Mouse (Mus musculus) intestine, embryonic 16.5 days (tissue): Measurements from ENCODE around the gene Olfr1000. TPM values are rescaled to one million over a fixed set of nuclear protein-coding genes. Genes with fewer than 3 reads are reported as not detected.
"Not testable (repeated sequence)": the region's sequence is repeated elsewhere in the genome, so short reads cannot be mapped to it uniquely, and the experiment has no call there.

Source experiments
- ATAC-seq: fragments of 200-750 bp; cut with Nextera tagmentation; 2 replicates; pipeline ENCODE4 v1.8.0; 2017; ENCODE audit warnings: moderate TSS enrichment, moderate library complexity
- H3K27ac ChIP-seq: fragments of 300-500 bp; sonication (generic); 2 replicates; pipeline ENCODE4 v1.5.1; 2014; ENCODE audit warnings: mild to moderate bottlenecking, low read length
- H3K27me3 ChIP-seq: fragments of 300-500 bp; sonication (generic); replicated peaks from 2 replicates; pipeline ENCODE4 v1.6.1; 2014; ENCODE audit warnings: low read length, control low read depth, mixed read lengths; ENCODE audit not compliant: control insufficient read depth, insufficient read depth
- H3K36me3 ChIP-seq: fragments of 300-500 bp; sonication (generic); 2 replicates; pipeline ENCODE4 v1.6.1; 2014; ENCODE audit warnings: low read length, control low read depth; ENCODE audit not compliant: control insufficient read depth, insufficient read depth
- H3K4me1 ChIP-seq: fragments of 300-500 bp; sonication (generic); 2 replicates; pipeline ENCODE4 v1.6.1; 2014; ENCODE audit warnings: low read length, control low read depth, mixed read lengths; ENCODE audit not compliant: control insufficient read depth, insufficient read depth
- H3K4me2 ChIP-seq: fragments of 300-500 bp; sonication (generic); 2 replicates; pipeline ENCODE4 v1.6.1; 2014; ENCODE audit warnings: low read depth, low read length, control low read depth
- H3K4me3 ChIP-seq: fragments of 300-500 bp; sonication (generic); 2 replicates; pipeline ENCODE4 v1.5.1; 2014; ENCODE audit warnings: mild to moderate bottlenecking, low read length
- H3K9ac ChIP-seq: fragments of 300-500 bp; sonication (generic); 2 replicates; pipeline ENCODE4 v1.6.1; 2014; ENCODE audit warnings: low read depth, low read length
- H3K9me3 ChIP-seq: fragments of 300-500 bp; sonication (generic); 2 replicates; pipeline ENCODE4 v1.6.1; 2016; ENCODE audit warnings: low read length, control low read depth; ENCODE audit not compliant: control insufficient read depth
- WGBS: fragments of 180-500 bp; shearing (Covaris S2); extraction: QIAGEN DNeasy Blood & Tissue Kit; methylation state at CpG from one replicate; pipeline ENCODE4 v1.1.7; 2014; 5-methylcytosine and 5-hydroxymethylcytosine counted together
- polyA plus RNA-seq: library from polyadenylated mRNA; unstranded; fragments of >200 nt; fragmentation: Nextera tagmentation; extraction: Ambion mirVana; gene quantifications from 2 replicates; pipeline ENCODE4 v1.2.1, GENCODE M21; 2015

Olfr1000 gene
- polyA plus RNA-seq = not detected in 2 replicates

- no peaks in the 10 kb centered on the region for H3K9me3 ChIP-seq
- H3K4me1 ChIP-seq = no peaks in the 10 kb centered on the region
- H3K27ac ChIP-seq = no peak within 1 kb of the TSS
- ATAC-seq = no peak
- H3K36me3 ChIP-seq = no peaks in the 10 kb centered on the region
- 65% methylated on average over 1 of the region's 1 CpGs for WGBS
- no peak within 1 kb of the TSS for H3K4me2 ChIP-seq
- H3K9ac ChIP-seq = no peak within 1 kb of the TSS
- H3K4me3 ChIP-seq = no peak within 1 kb of the TSS
- no peaks in the 10 kb centered on the region for H3K27me3 ChIP-seq
These were observed at the start of gene Olfr1000 for GRCm38 (mm10) chr2:85611803-85612202. Gene Olfr1000, minus strand, starts transcription at chr2:85611903.

GRCm38 (mm10) chr2:85650604-85651003 lies 38.9 kb upstream of the Olfr1000 start, which contains the start of gene Olfr1002:
Gene Olfr1002, minus strand, starts transcription at chr2:85650704.
- Histone ChIP-seq H3K4me3 (no peak within 1 kb of the TSS), H3K4me2 (no peak within 1 kb of the TSS), H3K9me3 (no peaks in the 10 kb centered on the region), H3K27ac (no peak within 1 kb of the TSS), H3K4me1 (no peaks in the 10 kb centered on the region), H3K9ac (no peak within 1 kb of the TSS), H3K27me3 (no peaks in the 10 kb centered on the region), H3K36me3 (no peaks in the 10 kb centered on the region)
- no peak for ATAC-seq
- 85% methylated on average over 1 of the region's 1 CpGs for WGBS

- not testable (repeated sequence) for H3K27ac ChIP-seq, H3K9ac ChIP-seq, H3K27me3 ChIP-seq, H3K4me2 ChIP-seq, H3K4me3 ChIP-seq, H3K36me3 ChIP-seq, ATAC-seq, H3K4me1 ChIP-seq, H3K9me3 ChIP-seq
- WGBS = 90% methylated on average over 2 of the region's 2 CpGs
These were observed 23.1 kb downstream of the Olfr1000 start, which contains the start of gene Olfr998 for GRCm38 (mm10) chr2:85588648-85589047. Gene Olfr998, plus strand, starts transcription at chr2:85588948.

- no peaks in the 10 kb centered on the region for H3K9me3 ChIP-seq
- no peaks in the 10 kb centered on the region for H3K36me3 ChIP-seq
- no peak within 1 kb of the TSS for H3K4me3 ChIP-seq
- ATAC-seq = no peak
- H3K27ac ChIP-seq = no peak within 1 kb of the TSS
- no peaks in the 10 kb centered on the region for H3K4me1 ChIP-seq
- no peaks in the 10 kb centered on the region for H3K27me3 ChIP-seq
- no peak within 1 kb of the TSS for H3K9ac ChIP-seq
- H3K4me2 ChIP-seq = no peak within 1 kb of the TSS
These were observed 32.8 kb downstream of the Olfr1000 start, which contains the start of gene Olfr996 for GRCm38 (mm10) chr2:85578915-85579314. Gene Olfr996, plus strand, starts transcription at chr2:85579215.

- Histone ChIP-seq H3K4me1 (no peaks in the 10 kb centered on the region), H3K9ac (no peak overlapping the region), H3K27ac (no peak overlapping the region), H3K36me3 (no peaks in the 10 kb centered on the region), H3K4me2 (no peak overlapping the region), H3K9me3 (no peaks in the 10 kb centered on the region), H3K4me3 (no peak overlapping the region), H3K27me3 (no peaks in the 10 kb centered on the region)
- no peak for ATAC-seq
- 19% methylated on average over 4 of the region's 4 CpGs for WGBS
These were observed 50.5 kb downstream of the Olfr1000 start for GRCm38 (mm10) chr2:85561187-85561586.

GRCm38 (mm10) chr2:85560226-85560625 lies 51.5 kb downstream of the Olfr1000 start:
- WGBS = 33% methylated on average over 4 of the region's 4 CpGs

More at GRCm38 (mm10) chr2:85560226-85560625, 51.5 kb downstream of the Olfr1000 start:
- Histone ChIP-seq H3K27ac (no peak overlapping the region), H3K4me3 (no peak overlapping the region), H3K27me3 (no peaks in the 10 kb centered on the region), H3K9me3 (no peaks in the 10 kb centered on the region), H3K36me3 (no peaks in the 10 kb centered on the region), H3K9ac (no peak overlapping the region), H3K4me2 (no peak overlapping the region), H3K4me1 (no peaks in the 10 kb centered on the region)
- no peak for ATAC-seq

Other genes starting within 250 kb of the Olfr1000 start
- gene Olfr988, start 248.7 kb downstream of the Olfr1000 start, polyA plus RNA-seq = not detected in 2 replicates
- not detected in 2 replicates for gene Olfr992, start 202.4 kb downstream of the Olfr1000 start, polyA plus RNA-seq
- not detected in 2 replicates for gene Olfr993, start 197.0 kb downstream of the Olfr1000 start, polyA plus RNA-seq
- gene Olfr994, start 175.5 kb downstream of the Olfr1000 start, polyA plus RNA-seq = not detected in 2 replicates
- not detected in 2 replicates for gene Olfr995, start 168.3 kb downstream of the Olfr1000 start, polyA plus RNA-seq
- gene 4833423E24Rik, start 92.9 kb downstream of the Olfr1000 start, polyA plus RNA-seq = 0.09 TPM in 1 of 2 replicates, not detected in the other
- not detected in 2 replicates for gene Olfr996, start 32.7 kb downstream of the Olfr1000 start, polyA plus RNA-seq
- not detected in 2 replicates for gene Olfr998, start 23.0 kb downstream of the Olfr1000 start, polyA plus RNA-seq
- gene Olfr1002, start 38.8 kb upstream of the Olfr1000 start, polyA plus RNA-seq = not detected in 2 replicates
- not detected in 2 replicates for gene Olfr154, start 52.6 kb upstream of the Olfr1000 start, polyA plus RNA-seq
- gene Olfr1006, start 66.9 kb upstream of the Olfr1000 start, polyA plus RNA-seq = not detected in 2 replicates
- not detected in 2 replicates for gene Olfr1008, start 77.5 kb upstream of the Olfr1000 start, polyA plus RNA-seq
- gene Olfr1009, start 103.5 kb upstream of the Olfr1000 start, polyA plus RNA-seq = not detected in 2 replicates
- not detected in 2 replicates for gene Olfr1012, start 150.9 kb upstream of the Olfr1000 start, polyA plus RNA-seq
- not detected in 2 replicates for gene Olfr1013, start 155.2 kb upstream of the Olfr1000 start, polyA plus RNA-seq
- gene Olfr1014, start 160.8 kb upstream of the Olfr1000 start, polyA plus RNA-seq = not detected in 2 replicates
- gene Olfr1015, start 170.1 kb upstream of the Olfr1000 start, polyA plus RNA-seq = not detected in 2 replicates
- not detected in 2 replicates for gene Olfr1016, start 190.6 kb upstream of the Olfr1000 start, polyA plus RNA-seq
- not detected in 2 replicates for gene Olfr1018, start 206.6 kb upstream of the Olfr1000 start, polyA plus RNA-seq
- gene Olfr1019, start 233.6 kb upstream of the Olfr1000 start, polyA plus RNA-seq = not detected in 2 replicates
- not detected in 2 replicates for gene Olfr1020, start 235.1 kb upstream of the Olfr1000 start, polyA plus RNA-seq